Comparison of ENCODE assay signal across 20 mouse cellular contexts in the genomic region with DNA sequence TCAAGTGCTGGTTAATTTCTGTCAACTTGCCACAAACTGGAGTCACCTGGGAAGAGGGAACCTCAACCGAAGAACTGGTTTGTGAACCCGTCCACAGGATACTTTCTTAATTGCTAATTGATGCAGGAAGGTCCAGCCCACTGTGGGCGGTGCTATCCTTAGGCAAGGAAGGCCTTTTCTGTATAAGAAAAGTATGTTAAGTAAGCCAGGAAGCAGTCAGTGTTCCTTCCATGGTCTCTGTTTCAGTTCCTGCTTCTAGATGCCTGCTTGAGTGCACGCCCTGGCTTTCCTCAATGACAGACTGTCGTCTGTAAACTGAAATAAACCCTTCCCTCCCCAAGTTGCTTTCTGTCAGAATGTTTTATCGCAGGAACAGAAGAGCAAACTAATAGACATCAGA. TPM values are rescaled to one million over a fixed set of nuclear protein-coding genes. Genes with fewer than 3 reads are reported as not detected.
"Had no signal": no experiment of that assay in that cellular context is flagged by ENCODE, and none has a peak within 500 bp of the region (broad histone marks: within the 10 kb centered on the region; RNA-seq: fewer than 3 reads in every experiment).

No protein-coding gene starts in this region.

- H3K4me2 ChIP-seq: kidney, embryonic 15.5 days; limb, embryonic 12.5 days; midbrain, embryonic 11.5 days; midbrain, embryonic 15.5 days; neural tube, embryonic 13.5 days had no signal

- H3K9me3 ChIP-seq: kidney, embryonic 15.5 days; limb, embryonic 12.5 days; midbrain, embryonic 15.5 days; neural tube, embryonic 13.5 days had no signal

- H3K4me3 ChIP-seq: kidney, embryonic 15.5 days; limb, embryonic 12.5 days; megakaryocyte, embryonic 14.5 days; midbrain, embryonic 15.5 days; neural tube, embryonic 13.5 days had no signal

- H3K27ac ChIP-seq: kidney, embryonic 15.5 days; limb, embryonic 12.5 days; liver, embryonic 14.5 days; midbrain, embryonic 15.5 days; neural tube, embryonic 13.5 days had no signal

- H3K9ac ChIP-seq: kidney, embryonic 15.5 days; limb, embryonic 12.5 days; liver, embryonic 14.5 days; midbrain, embryonic 15.5 days; neural tube, embryonic 13.5 days had no signal

- DNase-seq: kidney, adult 18-20 months; kidney, postnatal 14 days; layer of hippocampus, adult 9-11 months; liver; lung, adult 2 months; lung, postnatal 36 days; retina, postnatal 1 day; thymus, postnatal 36 days had no signal

- H3K36me3 ChIP-seq: kidney, embryonic 15.5 days; limb, embryonic 12.5 days; midbrain, embryonic 15.5 days had no signal

- ATAC-seq: lung, postnatal 0 days; midbrain, embryonic 15.5 days had no signal

- H3K27me3 ChIP-seq: limb, embryonic 12.5 days; midbrain, embryonic 15.5 days; neural tube, embryonic 13.5 days had no signal

RNA-seq across cellular contexts. Expression of a gene that starts 21.0 kb away (rescaled TPM):
- total RNA-seq: left cerebral cortex, postnatal 36 days had no signal

RNA-seq across cellular contexts. Expression of a gene that starts 28.0 kb away (rescaled TPM):
- total RNA-seq: left cerebral cortex, postnatal 36 days had no signal
- polyA plus RNA-seq: kidney, embryonic 15.5 days; limb, embryonic 12.5 days; liver, embryonic 14.5 days; lung, adult 2 months; lung, postnatal 0 days; midbrain, embryonic 11.5 days; midbrain, embryonic 15.5 days; neural tube, embryonic 13.5 days; spleen, adult 2 months; stomach, embryonic 16.5 days; thymus, postnatal 0 days had no signal

RNA-seq across cellular contexts. Expression of a gene that starts 39.3 kb away (rescaled TPM):
- total RNA-seq: left cerebral cortex, postnatal 36 days had no signal
- polyA plus RNA-seq: limb, embryonic 12.5 days; midbrain, embryonic 11.5 days had no signal
